Mouse (Mus musculus) spleen, adult 2 months (tissue): ENCODE data around the gene Lgr4.

Source experiments
- CTCF ChIP-seq: fragments of 200-500 bp; IDR thresholded peaks from 2 replicates; pipeline ENCODE4 v1.5.1; 2011; ENCODE audit warnings: mild to moderate bottlenecking, inconsistent platforms; ENCODE audit not compliant: insufficient read depth, insufficient read length, insufficient replicate concordance; ENCODE audit errors: extremely low read depth
- POLR2A ChIP-seq: fragments of 200-500 bp; IDR thresholded peaks from 2 replicates; pipeline ENCODE4 v1.6.1; 2011; ENCODE audit warnings: low read depth, low read length, inconsistent platforms

GRCm38 (mm10) chr2:110012184-110012725, 94.8 kb downstream of the Lgr4 start:
- TF ChIP-seq CTCF: no peak
- no peak for TF ChIP-seq POLR2A
